Mouse (Mus musculus) liver, embryonic 12.5 days (tissue): Measurements from ENCODE around the gene Pam. TPM values are rescaled to one million over a fixed set of nuclear protein-coding genes. Genes with fewer than 3 reads are reported as not detected.
"Not testable (repeated sequence)": the region's sequence is repeated elsewhere in the genome, so short reads cannot be mapped to it uniquely, and the experiment has no call there.

Source experiments
- ATAC-seq: fragments of 200-750 bp; cut with Nextera tagmentation; 2 replicates; pipeline ENCODE4 v1.8.0; 2017; ENCODE audit warnings: moderate number of reproducible peaks, mild to moderate bottlenecking, moderate library complexity
- H3K27ac ChIP-seq: fragments of 300-500 bp; sonication (generic); 2 replicates; pipeline ENCODE4 v1.5.1; 2016; ENCODE audit warnings: mild to moderate bottlenecking
- H3K27me3 ChIP-seq: fragments of 300-500 bp; sonication (generic); replicated peaks from 2 replicates; pipeline ENCODE4 v1.6.1; 2016; ENCODE audit warnings: mild to moderate bottlenecking, moderate library complexity
- H3K36me3 ChIP-seq: fragments of 300-500 bp; sonication (generic); 2 replicates; pipeline ENCODE4 v1.6.1; 2016; ENCODE audit warnings: mild to moderate bottlenecking, moderate library complexity
- H3K4me1 ChIP-seq: fragments of 300-500 bp; sonication (generic); 2 replicates; pipeline ENCODE4 v1.6.1; 2016
- H3K4me2 ChIP-seq: fragments of 300-500 bp; sonication (generic); 2 replicates; pipeline ENCODE4 v1.6.1; 2016; ENCODE audit warnings: mild to moderate bottlenecking, moderate library complexity
- H3K4me3 ChIP-seq: fragments of 300-500 bp; sonication (generic); 2 replicates; pipeline ENCODE4 v1.5.1; 2016; ENCODE audit warnings: mild to moderate bottlenecking, moderate library complexity
- H3K9ac ChIP-seq: fragments of 300-500 bp; sonication (generic); 2 replicates; pipeline ENCODE4 v1.6.1; 2016; ENCODE audit warnings: mild to moderate bottlenecking, moderate library complexity
- H3K9me3 ChIP-seq: fragments of 300-500 bp; sonication (generic); replicated peaks from 2 replicates; pipeline ENCODE4 v1.6.1; 2016; ENCODE audit warnings: mild to moderate bottlenecking, moderate library complexity
- WGBS: fragments of 180-500 bp; shearing (Covaris S2); methylation state at CpG from one replicate; pipeline ENCODE4 v1.1.7; 2016; ENCODE audit not compliant: insufficient replicate concordance; 5-methylcytosine and 5-hydroxymethylcytosine counted together
- polyA plus RNA-seq: library from polyadenylated mRNA; unstranded; fragments of >200 nt; fragmentation: Nextera tagmentation; extraction: Ambion mirVana; gene quantifications from 2 replicates; pipeline ENCODE4 v1.2.1, GENCODE M21; 2016

The Pam gene
- polyA plus RNA-seq, 1 experiment from 2014 or later, result 11.3 TPM

DNA sequence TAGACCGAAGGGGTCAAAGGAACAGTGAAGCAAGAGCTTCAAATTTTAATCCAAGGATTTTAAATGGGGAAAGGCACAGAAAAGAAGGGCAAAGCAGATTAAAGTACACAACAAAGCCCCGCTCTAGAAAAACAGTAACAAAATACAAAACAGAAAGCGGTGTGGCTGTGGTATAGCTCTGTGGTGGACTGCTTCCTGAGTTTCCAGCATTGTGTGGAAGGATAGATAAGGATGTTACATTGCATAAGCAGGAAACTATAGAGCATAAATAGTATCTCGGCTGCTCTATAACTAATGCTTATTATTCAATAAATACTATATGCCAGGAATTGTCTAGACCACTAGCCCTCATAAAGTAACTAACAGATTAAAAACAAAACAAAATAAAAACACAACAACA is 67.5 kb downstream of the Pam start:
- no peak overlapping the region for H3K4me3 ChIP-seq
- ATAC-seq, result 0 out of 2 replicates have a peak, but pooled peaks have one; percentile 44
- WGBS, result 45% methylated on average over 4 of the region's 4 CpGs
- H3K9ac ChIP-seq, result no peak overlapping the region
- H3K36me3 ChIP-seq, result no peaks in the 10 kb centered on the region
- no peak overlapping the region for H3K27ac ChIP-seq
- no peaks in the 10 kb centered on the region for H3K27me3 ChIP-seq
- H3K9me3 ChIP-seq, result no peaks in the 10 kb centered on the region
- H3K4me1 ChIP-seq, result 0 out of 2 replicates have a peak, but pooled peaks cover 4% of the 10 kb centered on the region
- no peak overlapping the region for H3K4me2 ChIP-seq

DNA sequence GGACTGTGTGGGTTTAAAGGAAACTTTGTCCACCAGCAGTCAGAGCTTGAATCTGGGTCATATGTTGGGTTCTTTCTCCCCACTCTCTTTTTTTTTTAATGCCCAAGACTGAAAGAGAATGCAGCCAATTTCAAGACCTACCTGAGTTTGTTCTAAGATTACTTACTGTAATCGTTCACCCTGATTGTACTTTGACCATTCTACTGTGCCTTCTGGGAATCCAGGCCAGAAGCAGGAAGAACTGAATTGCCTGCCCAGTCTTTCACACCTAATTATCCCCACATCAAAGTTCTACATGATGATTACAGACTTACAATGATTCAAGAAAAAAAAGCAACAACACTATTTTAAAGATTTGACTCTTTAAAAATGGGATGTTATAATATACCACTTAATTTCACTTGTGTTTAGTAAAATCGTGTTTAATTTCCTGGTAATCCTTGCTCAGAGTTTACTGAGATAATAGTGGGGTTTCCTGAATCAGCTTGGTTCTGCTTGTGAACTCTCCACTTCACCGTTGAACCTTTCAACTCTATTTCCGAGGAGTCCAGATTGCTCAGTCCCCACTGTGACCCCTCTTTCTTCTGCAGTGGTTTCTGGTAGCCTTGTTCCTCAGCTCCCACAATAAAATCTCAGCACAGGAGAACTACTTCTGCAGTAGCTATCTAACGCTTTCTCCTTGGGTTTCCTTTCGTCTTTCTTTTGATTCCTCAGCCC is 69.4 kb downstream of the Pam start:
- Histone ChIP-seq H3K27ac (no peak overlapping the region), H3K9ac (no peak overlapping the region), H3K27me3 (no peaks in the 10 kb centered on the region), H3K4me1 (0 out of 2 replicates have a peak, but pooled peaks cover 4% of the 10 kb centered on the region), H3K36me3 (no peaks in the 10 kb centered on the region), H3K4me2 (no peak overlapping the region), H3K9me3 (no peaks in the 10 kb centered on the region), H3K4me3 (no peak overlapping the region)
- ATAC-seq, result no peak
- WGBS, result 60% methylated on average over 6 of the region's 6 CpGs

DNA sequence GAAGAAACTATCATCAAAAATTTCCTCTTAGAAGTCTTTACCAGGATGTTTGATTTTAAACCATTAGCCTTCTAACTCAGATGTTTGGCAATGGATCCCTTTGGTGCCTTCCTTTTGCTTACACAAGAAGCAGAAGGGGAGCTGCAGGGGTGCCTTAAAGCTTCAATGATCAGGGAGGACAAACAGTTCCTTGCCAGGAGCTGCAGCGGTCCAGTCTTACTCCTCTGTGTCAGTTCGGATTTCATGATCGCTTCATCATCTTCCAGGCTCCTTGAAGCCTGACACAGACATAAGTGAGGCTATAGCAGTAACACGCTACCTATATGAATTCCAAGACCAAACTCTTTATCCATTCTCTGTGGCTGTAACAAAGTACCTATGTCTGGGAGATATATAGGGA is 71.6 kb downstream of the Pam start:
- Histone ChIP-seq H3K4me2 (no peak overlapping the region), H3K9ac (no peak overlapping the region), H3K4me3 (no peak overlapping the region), H3K4me1 (0 out of 2 replicates have a peak, but pooled peaks cover 4% of the 10 kb centered on the region), H3K9me3 (no peaks in the 10 kb centered on the region), H3K36me3 (no peaks in the 10 kb centered on the region), H3K27me3 (no peaks in the 10 kb centered on the region), H3K27ac (no peak overlapping the region)
- WGBS, result 76% methylated on average over 4 of the region's 4 CpGs
- no peak for ATAC-seq

DNA sequence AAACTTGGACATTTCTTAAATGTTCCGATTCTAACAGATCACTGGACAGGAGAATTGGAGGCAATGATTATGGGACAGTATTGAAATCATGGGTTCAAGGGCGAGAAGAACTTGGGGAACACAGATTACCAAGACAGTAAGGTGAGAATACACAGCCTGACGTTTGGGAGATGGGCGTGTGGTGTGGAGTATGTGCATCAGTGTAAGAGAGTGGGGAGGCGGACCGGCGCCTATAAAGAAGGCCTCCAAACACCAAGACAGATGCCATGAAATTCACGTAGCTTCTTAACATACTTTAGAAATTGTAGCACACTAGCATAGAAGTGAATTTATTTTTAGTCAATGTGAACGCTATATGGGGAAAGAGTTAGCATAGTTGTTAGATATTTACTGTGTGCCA is 76.5 kb downstream of the Pam start:
- H3K27me3 ChIP-seq, result no peaks in the 10 kb centered on the region
- H3K4me1 ChIP-seq, result no peaks in the 10 kb centered on the region
- ATAC-seq, result no peak
- no peaks in the 10 kb centered on the region for H3K36me3 ChIP-seq
- no peak overlapping the region for H3K4me2 ChIP-seq
- H3K27ac ChIP-seq, result no peak overlapping the region
- 75% methylated on average over 9 of the region's 9 CpGs for WGBS
- no peak overlapping the region for H3K4me3 ChIP-seq
- no peaks in the 10 kb centered on the region for H3K9me3 ChIP-seq
- H3K9ac ChIP-seq, result no peak overlapping the region

DNA sequence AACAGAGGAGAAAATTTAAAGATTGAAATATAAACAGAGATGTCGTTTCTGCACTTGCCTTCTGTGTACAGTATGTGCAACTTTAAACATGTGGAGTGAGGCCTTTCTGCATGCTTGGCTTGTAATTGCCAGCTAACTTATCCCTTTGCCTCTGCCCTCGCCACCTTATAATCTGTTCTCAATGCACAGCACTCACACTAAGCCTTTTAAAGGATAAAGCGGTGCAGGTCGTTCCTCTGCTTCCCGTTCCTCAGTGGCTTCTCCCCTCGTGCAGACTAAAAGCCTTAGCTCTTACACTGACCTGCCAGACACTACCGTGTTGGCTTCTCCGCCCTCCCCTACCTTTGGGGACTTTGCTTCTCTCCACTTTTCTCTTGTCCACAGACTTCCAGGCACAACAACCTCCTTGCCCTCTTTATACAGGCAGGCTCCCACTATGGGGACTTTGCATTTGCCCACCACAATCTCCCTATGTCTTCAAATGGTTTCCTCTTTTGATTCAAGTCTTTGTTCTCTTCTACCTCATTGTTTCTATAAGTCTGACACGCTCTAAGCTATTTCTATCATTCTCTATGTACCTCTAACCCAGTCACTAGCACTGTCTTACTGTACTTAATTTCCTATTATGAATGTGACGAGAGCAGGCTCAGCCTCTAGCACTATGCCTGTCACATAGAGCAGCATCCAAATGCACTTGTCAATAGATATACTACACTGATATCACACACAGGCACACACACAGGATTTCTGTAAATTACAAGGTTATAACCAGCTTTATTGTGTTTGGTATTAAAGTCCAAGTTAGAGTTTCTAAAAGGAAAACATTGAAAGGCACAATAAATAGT is 79.2 kb downstream of the Pam start:
- H3K4me2 ChIP-seq, result no peak overlapping the region
- ATAC-seq, result no peak
- no peak overlapping the region for H3K9ac ChIP-seq
- H3K36me3 ChIP-seq, result no peaks in the 10 kb centered on the region
- H3K4me1 ChIP-seq, result no peaks in the 10 kb centered on the region
- no peaks in the 10 kb centered on the region for H3K27me3 ChIP-seq
- 63% methylated on average over 10 of the region's 10 CpGs for WGBS
- no peak overlapping the region for H3K27ac ChIP-seq
- no peak overlapping the region for H3K4me3 ChIP-seq
- H3K9me3 ChIP-seq, result no peaks in the 10 kb centered on the region

DNA sequence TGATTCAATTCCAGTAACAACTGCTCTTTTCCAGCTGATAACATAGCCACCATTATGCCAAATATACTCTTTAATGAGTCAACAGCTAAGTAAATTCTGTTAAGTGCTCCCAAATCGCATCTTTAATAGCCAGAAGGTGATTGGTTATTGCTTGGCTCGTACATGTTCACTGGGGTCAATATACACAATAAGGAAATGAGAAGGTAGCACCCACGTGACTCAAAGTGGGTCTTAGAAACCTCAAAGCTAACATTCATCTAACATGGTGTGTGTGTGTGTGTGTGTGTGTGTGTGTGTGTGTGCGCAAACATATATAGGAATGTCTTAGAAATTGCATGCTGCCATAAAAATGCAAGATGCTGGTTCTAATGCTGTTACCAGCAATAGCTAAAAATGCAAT is 79.9 kb downstream of the Pam start:
- no peak overlapping the region for H3K4me2 ChIP-seq
- no peaks in the 10 kb centered on the region for H3K4me1 ChIP-seq
- H3K9me3 ChIP-seq, result no peaks in the 10 kb centered on the region
- no peak for ATAC-seq
- WGBS, result 66% methylated on average over 4 of the region's 4 CpGs
- H3K9ac ChIP-seq, result no peak overlapping the region
- H3K4me3 ChIP-seq, result no peak overlapping the region
- H3K27ac ChIP-seq, result no peak overlapping the region
- no peaks in the 10 kb centered on the region for H3K27me3 ChIP-seq
- no peaks in the 10 kb centered on the region for H3K36me3 ChIP-seq

DNA sequence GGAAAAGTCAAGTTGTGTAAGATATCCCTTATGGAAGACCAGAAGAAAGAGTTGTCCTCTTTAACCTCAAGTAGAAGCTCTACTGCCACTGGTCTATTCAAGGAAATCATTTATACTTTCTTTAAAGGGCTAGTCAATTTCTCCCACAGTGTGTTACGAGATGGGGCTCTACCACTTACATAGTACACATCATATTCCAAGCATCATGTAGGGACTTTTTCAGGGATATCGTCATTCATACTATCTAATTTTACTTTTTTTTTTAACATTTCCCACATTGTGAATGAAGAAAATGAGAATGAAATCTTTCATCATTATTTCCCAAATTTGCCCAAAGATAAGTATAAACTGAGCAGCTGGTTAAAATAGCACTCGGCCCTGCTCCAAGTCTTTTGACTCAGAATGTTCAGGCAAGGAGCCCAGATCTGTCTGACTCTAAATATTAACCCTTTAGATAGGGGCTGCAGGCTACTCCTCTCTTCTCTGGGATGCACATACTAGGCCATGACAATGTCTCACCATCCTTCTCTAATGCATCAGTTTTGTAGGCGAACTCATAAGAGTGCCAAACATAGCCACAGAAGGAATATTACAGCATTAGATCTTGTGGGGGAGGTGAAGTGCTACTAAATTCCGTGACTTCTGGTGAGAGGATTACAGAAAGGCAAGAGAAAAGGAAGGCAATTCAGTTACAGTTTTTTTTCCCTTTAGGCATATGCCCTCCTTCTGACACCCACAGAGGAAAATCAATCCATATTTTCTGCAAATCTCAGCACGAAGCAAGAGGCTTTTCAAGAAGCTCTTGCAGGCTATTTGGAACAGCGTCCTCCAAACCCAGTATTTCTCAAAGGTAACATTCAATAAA is 92.7 kb downstream of the Pam start:
- Histone ChIP-seq H3K27ac (no peak overlapping the region), H3K4me2 (no peak overlapping the region), H3K36me3 (no peaks in the 10 kb centered on the region), H3K4me1 (no peaks in the 10 kb centered on the region), H3K9ac (no peak overlapping the region), H3K4me3 (no peak overlapping the region), H3K27me3 (no peaks in the 10 kb centered on the region), H3K9me3 (no peaks in the 10 kb centered on the region)
- no peak for ATAC-seq
- 61% methylated on average over 7 of the region's 7 CpGs for WGBS

DNA sequence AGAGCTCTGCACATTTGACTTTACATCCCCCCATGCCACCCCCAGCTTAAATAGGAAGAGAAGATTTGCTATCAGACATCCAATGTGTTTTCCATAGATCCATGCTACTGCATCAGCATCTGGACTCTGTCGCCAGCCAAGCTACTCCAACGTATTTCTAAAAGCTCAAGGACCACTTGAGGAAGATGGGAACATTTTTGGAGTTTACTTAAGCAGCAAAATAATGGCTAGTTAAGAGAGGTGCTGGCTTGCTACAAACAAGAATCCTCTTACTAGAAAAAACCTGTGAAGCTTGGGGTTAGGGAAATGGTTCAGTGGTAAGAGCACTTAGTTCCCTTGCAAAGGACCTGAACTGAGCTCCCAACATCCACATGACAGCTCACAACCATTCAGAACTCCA is 96.0 kb downstream of the Pam start:
- Histone ChIP-seq H3K36me3 (no peaks in the 10 kb centered on the region), H3K27ac (no peak overlapping the region), H3K27me3 (no peaks in the 10 kb centered on the region), H3K4me3 (no peak overlapping the region), H3K4me1 (no peaks in the 10 kb centered on the region), H3K9me3 (no peaks in the 10 kb centered on the region), H3K9ac (no peak overlapping the region), H3K4me2 (no peak overlapping the region)
- ATAC-seq, result no peak
- 78% methylated on average over 2 of the region's 2 CpGs for WGBS

DNA sequence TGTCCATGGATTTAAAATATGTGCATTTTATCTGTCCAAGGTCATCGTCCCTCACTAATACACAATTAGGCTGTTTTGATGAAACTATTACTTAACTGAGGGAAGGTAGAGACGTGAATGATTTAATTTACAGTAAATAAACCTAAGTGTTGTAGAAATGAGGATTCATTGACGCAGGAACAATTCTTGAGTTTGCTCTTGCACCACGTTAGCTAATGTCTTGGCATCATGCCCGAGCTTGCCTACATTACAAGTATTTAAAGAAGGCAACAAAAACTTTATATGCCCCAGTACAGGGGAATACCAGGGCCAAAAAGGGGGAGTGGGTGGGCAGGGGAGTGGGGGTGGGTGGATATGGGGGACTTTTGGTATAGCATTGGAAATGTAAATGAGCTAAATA is 96.5 kb downstream of the Pam start:
- not testable (repeated sequence) for H3K4me1 ChIP-seq, H3K9me3 ChIP-seq

DNA sequence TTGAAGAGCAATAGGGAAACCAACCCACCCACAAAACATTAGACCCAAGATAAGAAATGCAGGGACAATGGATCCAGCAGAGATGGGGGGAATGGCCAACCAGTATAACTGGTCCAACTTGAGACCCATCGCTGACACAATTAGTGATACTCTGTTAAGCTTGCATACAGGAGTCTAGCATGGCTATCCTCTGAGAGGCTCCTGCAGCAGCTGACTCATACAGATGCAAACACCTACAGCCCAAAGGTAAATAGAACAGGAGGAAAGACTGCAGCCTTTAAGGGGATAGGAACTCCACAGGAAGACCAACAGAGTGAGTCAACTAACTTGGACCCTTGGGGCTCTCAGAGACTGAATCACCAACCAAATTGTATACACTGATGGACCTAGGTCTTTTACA is 98.4 kb downstream of the Pam start:
- H3K4me3 ChIP-seq, result no peak overlapping the region
- H3K4me2 ChIP-seq, result no peak overlapping the region
- no peak overlapping the region for H3K27ac ChIP-seq
- H3K9me3 ChIP-seq, result no peaks in the 10 kb centered on the region
- WGBS, result 64% methylated on average over 1 of the region's 1 CpGs
- ATAC-seq, result no peak
- no peak overlapping the region for H3K9ac ChIP-seq
- no peaks in the 10 kb centered on the region for H3K4me1 ChIP-seq
- no peaks in the 10 kb centered on the region for H3K36me3 ChIP-seq
- H3K27me3 ChIP-seq, result no peaks in the 10 kb centered on the region

More for the DNA sequence above, 96.5 kb downstream of the Pam start:
- H3K4me3 ChIP-seq, H3K4me2 ChIP-seq, ATAC-seq, H3K27ac ChIP-seq, H3K27me3 ChIP-seq, H3K36me3 ChIP-seq, H3K9ac ChIP-seq: not testable (repeated sequence)
- 74% methylated on average over 5 of the region's 5 CpGs for WGBS

DNA sequence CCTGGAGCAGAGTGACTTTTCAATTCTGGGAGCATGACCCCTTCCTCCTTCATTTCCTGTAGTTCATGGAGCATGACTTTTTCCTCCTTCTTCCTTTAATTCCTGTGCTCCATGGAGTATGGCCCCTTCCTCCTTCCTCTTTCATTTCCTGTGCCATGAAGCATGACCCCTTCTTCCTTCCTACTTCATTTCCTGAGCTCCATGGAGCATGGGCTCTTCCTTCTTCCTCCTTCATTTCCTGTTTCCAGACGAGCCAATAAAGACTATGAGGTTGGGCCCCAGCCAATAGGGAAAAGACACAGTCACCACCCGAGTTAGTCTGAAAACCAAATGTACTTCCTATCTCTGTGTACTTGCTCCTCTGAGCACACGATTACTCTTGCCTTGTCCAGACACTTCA is 103.5 kb downstream of the Pam start:
- Histone ChIP-seq H3K4me1 (no peaks in the 10 kb centered on the region), H3K4me2 (no peak overlapping the region), H3K27ac (no peak overlapping the region), H3K27me3 (no peaks in the 10 kb centered on the region), H3K9ac (no peak overlapping the region), H3K4me3 (no peak overlapping the region), H3K9me3 (no peaks in the 10 kb centered on the region), H3K36me3 (no peaks in the 10 kb centered on the region)
- no peak for ATAC-seq
- WGBS, result 33% methylated on average over 3 of the region's 3 CpGs

DNA sequence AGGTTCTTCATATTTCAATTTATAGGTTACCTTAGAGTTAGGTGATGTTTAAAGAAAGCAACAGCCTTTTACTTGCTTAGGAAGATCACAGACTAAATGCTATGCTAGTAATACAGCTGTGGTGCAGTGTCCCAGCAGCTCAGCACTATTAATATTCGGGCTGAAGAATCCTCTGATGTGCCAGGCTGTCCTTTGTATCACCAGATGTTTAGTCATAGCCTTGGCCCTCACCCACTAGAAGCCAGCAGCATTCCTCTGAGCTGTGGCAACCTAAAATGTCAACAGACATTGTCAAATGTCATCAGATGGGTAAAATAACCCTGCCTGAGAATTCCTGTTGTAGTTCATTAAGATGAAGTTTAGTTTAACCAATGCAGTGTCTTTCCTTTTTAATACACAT is 112.3 kb downstream of the Pam start:
- no peaks in the 10 kb centered on the region for H3K27me3 ChIP-seq
- no peak overlapping the region for H3K4me3 ChIP-seq
- no peak overlapping the region for H3K9ac ChIP-seq
- H3K4me2 ChIP-seq, result no peak overlapping the region
- WGBS, result 59% methylated on average over 1 of the region's 1 CpGs
- ATAC-seq, result no peak
- H3K9me3 ChIP-seq, result no peaks in the 10 kb centered on the region
- no peaks in the 10 kb centered on the region for H3K4me1 ChIP-seq
- H3K27ac ChIP-seq, result no peak overlapping the region
- H3K36me3 ChIP-seq, result no peaks in the 10 kb centered on the region
